Mouse (Mus musculus) forebrain, postnatal 0 days (tissue): ENCODE data around the gene Ppp1cc. TPM values are rescaled to one million over a fixed set of nuclear protein-coding genes. Genes with fewer than 3 reads are reported as not detected.

Experiments used
- ATAC-seq: fragments of 200-750 bp; cut with Nextera tagmentation; 2 replicates; pipeline ENCODE4 v1.8.0; 2017; ENCODE audit warnings: mild to moderate bottlenecking, moderate library complexity
- DNase-seq: peaks from one replicate; pipeline ENCODE4 v3.0.0-alpha.2; 2015
- H3K27ac ChIP-seq: fragments of 300-500 bp; sonication (generic); 2 replicates; pipeline ENCODE4 v1.5.1; 2014; ENCODE audit warnings: low read depth, mild to moderate bottlenecking, antibody characterized with exemption, low read length, moderate library complexity, mixed read lengths
- H3K27me3 ChIP-seq: fragments of 300-500 bp; sonication (generic); 2 replicates; pipeline ENCODE4 v1.6.1; 2014; ENCODE audit warnings: mild to moderate bottlenecking, low read length, mixed read lengths; ENCODE audit not compliant: insufficient read depth
- H3K36me3 ChIP-seq: fragments of 300-500 bp; sonication (generic); 2 replicates; pipeline ENCODE4 v1.6.1; 2014; ENCODE audit warnings: mild to moderate bottlenecking, moderate library complexity; ENCODE audit not compliant: insufficient read depth
- H3K4me1 ChIP-seq: fragments of 300-500 bp; sonication (generic); 2 replicates; pipeline ENCODE4 v1.6.1; 2014; ENCODE audit warnings: antibody characterized with exemption; ENCODE audit not compliant: insufficient read depth
- H3K4me2 ChIP-seq: fragments of 300-500 bp; sonication (generic); 2 replicates; pipeline ENCODE4 v1.6.1; 2014; ENCODE audit warnings: low read depth, mild to moderate bottlenecking, moderate library complexity
- H3K4me3 ChIP-seq: fragments of 300-500 bp; sonication (generic); 2 replicates; pipeline ENCODE4 v1.5.1; 2014; ENCODE audit warnings: low read depth, low read length, mixed read lengths
- H3K9ac ChIP-seq: fragments of 300-500 bp; sonication (generic); 2 replicates; pipeline ENCODE4 v1.6.1; 2014; ENCODE audit warnings: mild to moderate bottlenecking
- H3K9me3 ChIP-seq: fragments of 300-500 bp; sonication (generic); 2 replicates; pipeline ENCODE4 v1.6.1; 2016; ENCODE audit warnings: low read length
- CTCF ChIP-seq: sonication (generic); IDR thresholded peaks from 2 replicates; pipeline ENCODE4 v1.5.1; 2016; ENCODE audit warnings: antibody characterized with exemption, control low read depth, low read depth
- WGBS: fragments of 180-500 bp; shearing (Covaris S2); extraction: QIAGEN DNeasy Blood & Tissue Kit; methylation state at CpG from one replicate; pipeline ENCODE4 v1.1.7; 2014; 5-methylcytosine and 5-hydroxymethylcytosine counted together
- polyA plus RNA-seq: library from polyadenylated mRNA; unstranded; fragments of >200 nt; fragmentation: Nextera tagmentation; extraction: Ambion mirVana; gene quantifications from 2 replicates; pipeline ENCODE4 v1.2.1, GENCODE M21; 2015
- total RNA-seq: library from RNA; depleted of rRNA; stranded (reverse); fragments of >200 nt; gene quantifications from 2 replicates; pipeline ENCODE4 v1.2.3, GENCODE M21; 2014; rRNA removed

Gene Ppp1cc
- total RNA-seq (278 and 322 TPM in 2 replicates), polyA plus RNA-seq (193 and 220 TPM in 2 replicates)

- Histone ChIP-seq H3K9ac (peak within 1 kb of the TSS; percentile 87), H3K4me2 (peak within 1 kb of the TSS; percentile 61), H3K4me1 (peaks cover 22% of the 10 kb centered on the region), H3K4me3 (peak within 1 kb of the TSS; percentile 83), H3K36me3 (no peaks in the 10 kb centered on the region; the same call in 1 of the 2 replicates), H3K27ac (peak within 1 kb of the TSS; percentile 87), H3K27me3 (no peaks in the 10 kb centered on the region), H3K9me3 (no peaks in the 10 kb centered on the region)
- DNase-seq (peak; percentile 97), ATAC-seq (peak; percentile 96)
- under 1% methylated on average over 36 of the region's 54 CpGs for WGBS
- TF ChIP-seq CTCF: peak; percentile 60
Measured at GRCm38 (mm10) chr5:122157827-122158381, at the start of gene Ppp1cc. Gene Ppp1cc, plus strand, starts transcription at chr5:122158278.

GRCm38 (mm10) chr5:122109325-122110060 lies 48.6 kb upstream of the Ppp1cc start:
- Histone ChIP-seq H3K27me3 (no peaks in the 10 kb centered on the region), H3K4me3 (no peak overlapping the region), H3K4me2 (no peak overlapping the region), H3K4me1 (no peaks in the 10 kb centered on the region), H3K9me3 (no peaks in the 10 kb centered on the region), H3K27ac (no peak overlapping the region), H3K36me3 (no peaks in the 10 kb centered on the region), H3K9ac (no peak overlapping the region)
- 62% methylated on average over 16 of the region's 16 CpGs for WGBS
- ATAC-seq (no peak), DNase-seq (no peak)
- no peak for TF ChIP-seq CTCF

- Histone ChIP-seq H3K9ac (no peak overlapping the region), H3K36me3 (no peaks in the 10 kb centered on the region), H3K9me3 (no peaks in the 10 kb centered on the region), H3K4me3 (no peak overlapping the region), H3K4me1 (no peaks in the 10 kb centered on the region), H3K4me2 (no peak overlapping the region), H3K27me3 (no peaks in the 10 kb centered on the region), H3K27ac (no peak overlapping the region)
- TF ChIP-seq CTCF: no peak
- DNase-seq: no peak
- no peak for ATAC-seq
- WGBS: 95% methylated on average over 13 of the region's 13 CpGs
Measured at GRCm38 (mm10) chr5:122110625-122111024, 47.5 kb upstream of the Ppp1cc start.

- H3K9ac ChIP-seq: no peak overlapping the region
- H3K36me3 ChIP-seq: no peaks in the 10 kb centered on the region
- H3K4me3 ChIP-seq: no peak overlapping the region
- ATAC-seq (no peak), DNase-seq (no peak)
- no peaks in the 10 kb centered on the region for H3K27me3 ChIP-seq
- no peak overlapping the region for H3K27ac ChIP-seq
- 0 out of 2 replicates have a peak overlapping the region, but pooled peaks have one; percentile 15 for H3K4me2 ChIP-seq
- TF ChIP-seq CTCF: no peak
- H3K4me1 ChIP-seq: no peaks in the 10 kb centered on the region
- no peaks in the 10 kb centered on the region for H3K9me3 ChIP-seq
- 71% methylated on average over 26 of the region's 26 CpGs for WGBS
Measured at GRCm38 (mm10) chr5:122111091-122111932, 46.8 kb upstream of the Ppp1cc start.

- H3K9ac ChIP-seq: no peak overlapping the region
- no peaks in the 10 kb centered on the region for H3K4me1 ChIP-seq
- 55% methylated on average over 4 of the region's 4 CpGs for WGBS
- no peak overlapping the region for H3K4me2 ChIP-seq
- DNase-seq: no peak
- H3K27ac ChIP-seq: no peak overlapping the region
- no peak for ATAC-seq
- no peak overlapping the region for H3K4me3 ChIP-seq
- H3K9me3 ChIP-seq: no peaks in the 10 kb centered on the region
- no peak for TF ChIP-seq CTCF
- no peaks in the 10 kb centered on the region for H3K36me3 ChIP-seq
- H3K27me3 ChIP-seq: no peaks in the 10 kb centered on the region
Measured at GRCm38 (mm10) chr5:122111933-122112248, 46.2 kb upstream of the Ppp1cc start.

- ATAC-seq (no peak), DNase-seq (no peak)
- Histone ChIP-seq H3K27ac (no peak overlapping the region), H3K9ac (no peak overlapping the region), H3K27me3 (no peaks in the 10 kb centered on the region), H3K4me2 (no peak overlapping the region), H3K36me3 (no peaks in the 10 kb centered on the region), H3K9me3 (no peaks in the 10 kb centered on the region), H3K4me1 (no peaks in the 10 kb centered on the region), H3K4me3 (no peak overlapping the region)
- TF ChIP-seq CTCF: no peak
- 82% methylated on average over 7 of the region's 7 CpGs for WGBS
Measured at GRCm38 (mm10) chr5:122113450-122113849, 44.6 kb upstream of the Ppp1cc start.
